Mouse (Mus musculus) erythroid progenitor cell, adult 5-6 weeks (primary cell): Measurements from ENCODE around the gene Siglec1. TPM values are rescaled to one million over a fixed set of nuclear protein-coding genes. Genes with fewer than 3 reads are reported as not detected.
"Not testable (repeated sequence)": the region's sequence is repeated elsewhere in the genome, so short reads cannot be mapped to it uniquely, and the experiment has no call there.

Experiments
- ATAC-seq: replicated peaks from 2 replicates; pipeline ENCODE4 v1.8.0; 2016; ENCODE audit warnings: moderate number of reproducible peaks, mild to moderate bottlenecking, moderate TSS enrichment, inconsistent platforms; ENCODE audit not compliant: poor library complexity, low FRiP score, severe bottlenecking
- total RNA-seq, 2 experiments: library from RNA; stranded (forward) in 1 of 2; stranded (reverse) in 1 of 2; fragments of 150-400 nt in 1 of 2; fragments of 186-747, 209-891 nt in 1 of 2; gene quantifications; 2 replicates each; pipeline versions ENCODE4 v1.2.3 to v1.2.4; 2015 to 2017; ENCODE audit warnings: low replicate concordance in 2 of 2

Gene Siglec1
- 6.8 and 8.8 TPM in 2 replicates for total RNA-seq (2015; ENCODE audit: low replicate concordance)
- total RNA-seq (2017; ENCODE audit: low replicate concordance) = 1.8 and 2.6 TPM in 2 replicates

- no peak for ATAC-seq
Measured at GRCm38 (mm10) chr2:131086667-131087390, at the start of gene Siglec1. Siglec1 (minus strand) TSS chr2:131086765.

GRCm38 (mm10) chr2:131135521-131136139 is 49.1 kb upstream of the Siglec1 start:
- ATAC-seq = peak; percentile 93

- ATAC-seq = no peak; the same call in none of the 2 replicates
Measured at GRCm38 (mm10) chr2:131134826-131135400, 48.3 kb upstream of the Siglec1 start.

- no peak for ATAC-seq
Measured at GRCm38 (mm10) chr2:131134381-131134780, 47.8 kb upstream of the Siglec1 start.

GRCm38 (mm10) chr2:131132930-131133547 is 46.5 kb upstream of the Siglec1 start, which contains the start of gene Gm11037:
Gm11037 (plus strand) TSS chr2:131133497.
- ATAC-seq = no peak

- ATAC-seq = no peak
Measured at GRCm38 (mm10) chr2:131132111-131132888, 45.7 kb upstream of the Siglec1 start.

- no peak for ATAC-seq
Measured at GRCm38 (mm10) chr2:131130849-131131248, 44.3 kb upstream of the Siglec1 start.

GRCm38 (mm10) chr2:131129836-131130235 is 43.3 kb upstream of the Siglec1 start:
- ATAC-seq = peak; percentile 80

- no peak for ATAC-seq
Measured at GRCm38 (mm10) chr2:131128636-131129157, 42.1 kb upstream of the Siglec1 start.

- no peak for ATAC-seq
Measured at GRCm38 (mm10) chr2:131128211-131128610, 41.6 kb upstream of the Siglec1 start.

GRCm38 (mm10) chr2:131127161-131127730 is 40.7 kb upstream of the Siglec1 start, which contains the start of gene Hspa12b:
Hspa12b (plus strand) TSS chr2:131127280.
- no peak for ATAC-seq

- ATAC-seq = no peak
Measured at GRCm38 (mm10) chr2:131125964-131126815, 39.6 kb upstream of the Siglec1 start.

- no peak for ATAC-seq
Measured at GRCm38 (mm10) chr2:131125157-131125963, 38.8 kb upstream of the Siglec1 start.

- no peak for ATAC-seq
Measured at GRCm38 (mm10) chr2:131124166-131124565, 37.6 kb upstream of the Siglec1 start.

GRCm38 (mm10) chr2:131118968-131119574 is 32.5 kb upstream of the Siglec1 start:
- ATAC-seq = no peak

- no peak for ATAC-seq
Measured at GRCm38 (mm10) chr2:131105989-131106388, 19.4 kb upstream of the Siglec1 start.

- ATAC-seq = not testable (repeated sequence)
Measured at GRCm38 (mm10) chr2:131105061-131105460, 18.5 kb upstream of the Siglec1 start.
